Mouse (Mus musculus): ENCODE measurements around the gene Slc2a13.

Slc2a13 gene

DNA sequence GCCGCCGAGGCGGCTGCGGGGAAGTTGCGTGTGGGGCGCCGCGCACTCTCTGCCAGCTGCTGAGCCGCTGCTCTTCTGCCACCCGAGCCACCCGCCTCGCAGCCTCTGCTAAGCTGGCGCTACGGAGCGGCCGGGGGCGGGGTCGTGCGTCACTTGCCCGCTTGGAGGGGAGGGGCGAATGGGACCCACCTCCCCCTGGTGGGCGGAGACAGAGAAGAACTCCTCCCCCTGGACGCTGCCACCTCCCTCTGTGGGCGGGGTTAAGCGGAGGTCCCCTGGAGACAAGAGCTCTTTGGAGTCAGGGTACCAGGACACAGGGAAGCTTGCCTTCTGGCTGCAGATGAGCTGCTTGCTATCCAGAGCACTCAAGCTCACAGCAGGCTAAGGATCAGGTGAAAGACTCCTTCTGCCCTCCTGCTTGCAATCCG, at the start of gene Slc2a13:
Gene Slc2a13, minus strand, starts transcription at position 151 of the 428 bp plus-strand sequence.
- DNase-seq: peak; percentile 90 to 95

GRCm38 (mm10) chr15:91616016-91616415, 43.0 kb upstream of the Slc2a13 start:
- no peak for DNase-seq

DNA sequence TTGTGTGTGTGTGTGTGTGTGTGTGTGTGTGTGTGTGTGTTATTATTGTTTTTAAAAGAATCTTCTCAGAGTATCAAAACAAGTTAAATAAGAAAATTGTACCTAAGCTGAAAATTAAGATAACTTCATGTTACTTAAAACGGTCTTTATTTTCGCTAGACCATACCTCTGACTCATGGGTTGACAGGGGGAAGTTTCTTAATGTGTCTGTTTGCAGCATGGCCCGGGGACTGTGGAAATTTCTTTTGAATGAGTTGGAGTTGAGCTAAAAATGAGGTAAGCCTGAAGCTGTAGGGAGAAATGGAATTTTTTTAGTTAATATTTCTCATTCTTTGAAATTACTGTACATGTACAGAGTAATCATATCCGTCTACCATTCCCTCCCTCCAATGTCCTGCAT, 42.5 kb upstream of the Slc2a13 start:
- DNase-seq: no peak

DNA sequence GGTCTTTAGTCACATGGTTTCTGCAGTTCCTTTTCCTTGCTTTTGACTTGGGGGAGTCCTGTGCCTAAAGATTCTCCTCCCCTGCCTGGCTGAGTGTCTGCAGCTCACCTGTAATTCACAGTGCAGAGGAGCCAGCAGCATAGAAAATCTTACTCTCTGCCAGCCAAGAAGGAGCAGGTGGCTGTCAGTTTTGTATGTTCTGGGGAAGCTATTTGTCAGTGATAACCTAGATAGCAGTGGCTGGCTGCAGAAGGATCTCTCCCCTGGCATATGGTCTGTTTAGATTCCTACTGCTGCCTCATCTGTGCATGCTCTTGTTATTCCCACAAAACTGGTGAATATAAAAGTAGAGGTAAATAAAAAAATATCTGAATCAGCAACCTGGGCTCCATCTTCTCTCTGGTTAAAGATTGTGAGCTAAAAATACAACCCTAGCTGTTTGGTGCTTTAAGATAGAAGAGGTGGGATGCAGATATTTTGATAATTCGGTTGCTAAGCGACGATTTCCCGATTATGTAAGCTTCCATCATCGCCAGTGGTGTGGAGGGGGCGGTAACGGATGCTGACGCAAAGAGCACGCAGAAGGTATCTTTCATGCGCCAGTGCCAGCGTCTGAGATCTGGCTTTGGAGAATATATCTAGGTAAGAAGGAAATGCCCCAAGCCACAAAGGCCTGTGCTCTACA, 41.1 kb upstream of the Slc2a13 start:
- peak; percentile 76 to 81 for DNase-seq

- DNase-seq: peak; percentile 71 to 86
Observed at GRCm38 (mm10) chr15:91609713-91610112, 36.7 kb upstream of the Slc2a13 start.

DNA sequence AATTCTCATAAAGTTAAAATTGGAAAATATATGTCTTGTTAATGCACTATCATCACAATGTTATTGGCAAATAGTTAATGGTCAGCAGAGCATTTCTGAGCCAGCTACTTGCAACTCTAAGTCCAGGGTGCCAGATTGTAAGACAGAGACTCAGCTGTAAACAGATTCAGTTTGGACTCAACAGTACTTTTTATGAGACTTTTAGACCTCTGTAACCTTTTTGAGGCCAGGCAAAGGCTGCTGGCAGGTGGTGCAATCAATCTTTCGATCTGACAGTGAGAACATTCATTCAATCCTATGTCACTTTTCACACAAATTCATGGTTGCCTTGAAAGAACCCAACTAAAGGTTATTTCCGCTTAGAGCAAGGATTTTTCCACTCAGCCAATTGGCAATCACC, 35.8 kb upstream of the Slc2a13 start:
- no peak for DNase-seq

DNA sequence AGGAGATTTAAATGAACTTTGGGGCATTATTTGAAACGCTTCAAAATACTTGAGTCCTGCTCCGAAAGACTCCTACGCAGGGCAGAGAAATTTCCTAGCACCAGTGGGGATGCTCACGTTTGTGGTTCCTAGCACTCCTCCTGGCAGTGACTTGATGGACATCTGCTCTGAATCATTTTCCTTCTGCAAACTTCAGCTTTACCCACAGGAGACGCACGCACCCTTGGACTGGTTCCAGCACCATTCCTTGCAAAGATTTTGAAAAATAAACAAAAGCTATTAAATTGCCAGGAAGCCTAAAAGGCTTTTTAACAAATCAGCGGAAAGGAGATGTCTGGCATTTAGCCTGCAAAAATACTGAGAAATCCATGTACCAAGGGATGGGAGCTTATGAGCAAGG, 28.1 kb upstream of the Slc2a13 start:
- peak in 1 of 2 experiments; percentile 7 for DNase-seq

- DNase-seq: no peak
Observed at GRCm38 (mm10) chr15:91597290-91597689, 24.2 kb upstream of the Slc2a13 start.

GRCm38 (mm10) chr15:91574492-91574891, 1.4 kb upstream of the Slc2a13 start:
- peak; percentile 86 to 94 for DNase-seq

GRCm38 (mm10) chr15:91572421-91573069, 516 bp downstream of the Slc2a13 start:
- peak; percentile 70 to 75 for DNase-seq

DNA sequence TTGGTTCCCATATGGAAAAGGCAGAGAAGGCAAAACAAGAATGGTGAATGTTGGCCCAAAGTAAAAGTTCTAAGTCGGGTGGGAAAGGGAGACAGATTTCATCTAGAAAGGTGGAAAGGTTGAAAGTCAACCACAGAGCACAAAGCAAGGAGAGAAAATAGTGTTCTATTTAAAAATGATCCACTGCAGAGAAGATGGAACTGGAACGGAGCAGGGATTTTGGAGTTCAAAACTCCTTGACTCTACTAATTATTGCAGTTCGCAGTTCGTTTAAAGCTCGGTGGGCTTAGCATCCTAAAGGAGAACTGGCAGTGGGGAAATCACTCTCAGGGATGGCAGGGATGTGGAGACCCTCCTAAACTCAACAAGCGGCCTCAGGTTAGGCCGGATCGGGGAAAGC, 1.1 kb downstream of the Slc2a13 start:
- no peak for DNase-seq

- DNase-seq: no peak
Observed at GRCm38 (mm10) chr15:91566784-91567183, 6.3 kb downstream of the Slc2a13 start.

DNA sequence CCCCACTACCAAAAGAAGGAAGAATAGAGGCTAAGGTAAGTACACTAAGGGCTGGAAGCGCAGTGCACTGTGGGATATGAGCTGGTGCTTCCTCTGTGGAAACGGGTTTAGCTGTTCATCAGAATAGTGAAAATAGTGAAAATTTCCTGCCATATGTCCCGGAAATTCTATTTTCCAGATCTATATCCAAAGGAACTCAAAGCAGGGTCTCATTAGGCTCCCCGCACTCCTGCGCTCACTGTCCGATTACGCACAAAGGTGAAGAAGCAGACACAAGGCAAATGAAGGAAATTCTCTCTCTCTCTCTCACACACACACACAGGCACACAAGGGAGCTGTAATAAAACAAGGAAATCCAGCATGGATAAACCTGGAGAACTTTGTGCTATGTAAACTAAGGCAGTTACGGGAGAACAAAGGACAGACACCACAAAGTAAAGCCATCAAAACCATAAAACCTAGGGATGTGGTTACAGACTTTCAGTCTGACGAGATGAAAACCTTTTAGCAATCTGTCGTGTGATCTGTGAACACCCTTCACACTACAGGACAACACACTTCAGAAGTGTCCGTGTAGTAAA, 7.9 kb downstream of the Slc2a13 start:
- DNase-seq: no peak

- no peak for DNase-seq
Observed at GRCm38 (mm10) chr15:91561728-91562127, 11.3 kb downstream of the Slc2a13 start.

DNA sequence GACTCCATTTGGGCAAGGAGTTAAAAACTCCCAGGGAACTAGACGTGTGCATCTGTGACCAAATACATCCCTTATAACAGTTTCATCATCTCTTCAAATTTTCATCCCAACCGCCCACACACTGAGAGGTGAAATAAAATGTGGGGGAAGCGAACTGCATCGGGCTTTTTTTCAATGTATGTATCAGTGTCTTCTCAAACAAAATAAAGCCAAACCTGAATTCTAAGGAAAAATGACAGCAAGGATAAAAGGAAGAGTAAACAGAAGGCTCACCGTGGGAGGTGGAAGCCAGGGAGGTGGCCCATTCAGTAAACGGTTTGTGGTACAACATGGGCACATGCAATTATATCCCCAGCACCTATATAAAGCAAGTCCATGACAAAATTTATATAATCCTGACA, 17.7 kb downstream of the Slc2a13 start:
- peak; percentile 48 to 66 for DNase-seq

DNA sequence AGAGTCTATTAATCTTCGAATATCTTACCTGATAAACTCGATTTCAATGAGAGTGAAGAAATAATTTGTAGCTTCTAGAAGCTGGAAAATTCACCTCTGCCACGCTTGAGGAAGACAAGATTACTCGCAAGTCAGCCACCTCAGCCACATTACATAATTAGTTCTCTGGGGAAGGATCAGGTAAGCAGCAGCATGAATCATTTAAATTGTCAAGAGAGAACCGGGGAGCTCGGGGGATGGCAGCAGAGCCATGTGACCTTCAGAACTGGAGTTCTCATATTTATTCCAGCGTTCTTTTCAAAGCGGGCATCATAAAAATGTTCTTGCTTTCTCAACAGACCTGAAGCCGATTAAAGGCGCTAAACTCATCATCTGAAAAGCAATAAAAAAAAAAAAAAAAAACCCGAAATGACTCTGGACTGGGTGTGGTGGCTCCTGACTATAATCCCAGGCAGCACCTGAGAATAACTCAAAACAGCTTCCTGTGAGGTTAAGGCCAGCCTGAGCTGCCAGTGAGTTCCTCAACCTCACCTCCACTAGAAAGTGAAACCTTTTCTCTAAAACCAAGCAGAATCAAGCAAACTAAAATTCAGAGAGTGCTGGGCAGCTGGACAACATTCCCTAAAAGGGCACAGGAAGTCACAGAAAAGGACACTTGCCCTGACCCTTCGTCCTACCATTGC, 24.3 kb downstream of the Slc2a13 start:
- DNase-seq: no peak

DNA sequence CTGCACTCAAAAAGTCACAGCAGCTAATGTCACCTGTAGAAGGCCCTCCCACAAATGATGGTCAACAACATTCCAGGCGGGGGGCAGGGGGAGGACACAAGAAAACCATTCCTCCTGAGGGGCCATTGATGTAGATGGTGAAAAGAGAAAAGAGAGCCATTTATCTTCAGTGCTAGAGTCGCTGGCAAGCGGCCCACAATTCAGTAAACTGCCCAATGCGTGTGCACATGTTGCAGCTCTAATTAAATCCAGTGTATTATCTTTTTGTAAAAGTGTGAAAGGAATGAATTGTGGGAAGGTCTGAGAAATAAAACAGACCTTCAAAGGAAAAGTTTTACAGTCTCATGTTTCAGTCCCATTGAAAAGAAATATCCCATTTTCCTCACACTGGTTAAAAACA, 28.5 kb downstream of the Slc2a13 start:
- no peak for DNase-seq

DNA sequence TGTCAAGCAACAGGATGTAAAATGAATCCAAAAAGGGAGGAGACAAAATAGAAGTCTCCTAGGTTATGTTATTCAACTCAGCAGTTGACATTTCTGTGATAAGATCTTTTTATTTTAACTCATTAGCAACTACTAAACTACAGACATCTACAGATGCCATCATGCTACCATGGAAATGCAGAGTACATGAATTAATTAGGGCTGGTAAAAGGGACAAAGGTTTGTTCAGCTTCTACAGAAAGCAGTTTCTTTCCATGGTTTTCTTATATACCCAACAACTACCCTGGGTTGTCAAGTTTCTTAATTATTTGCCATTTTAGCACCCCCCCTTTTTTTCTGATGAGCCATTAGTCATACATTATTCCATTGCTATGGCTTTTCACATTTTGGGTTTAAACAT, 34.6 kb downstream of the Slc2a13 start:
- DNase-seq: no peak

GRCm38 (mm10) chr15:91526876-91527275, 46.2 kb downstream of the Slc2a13 start:
- DNase-seq: peak; percentile 31 to 61

DNA sequence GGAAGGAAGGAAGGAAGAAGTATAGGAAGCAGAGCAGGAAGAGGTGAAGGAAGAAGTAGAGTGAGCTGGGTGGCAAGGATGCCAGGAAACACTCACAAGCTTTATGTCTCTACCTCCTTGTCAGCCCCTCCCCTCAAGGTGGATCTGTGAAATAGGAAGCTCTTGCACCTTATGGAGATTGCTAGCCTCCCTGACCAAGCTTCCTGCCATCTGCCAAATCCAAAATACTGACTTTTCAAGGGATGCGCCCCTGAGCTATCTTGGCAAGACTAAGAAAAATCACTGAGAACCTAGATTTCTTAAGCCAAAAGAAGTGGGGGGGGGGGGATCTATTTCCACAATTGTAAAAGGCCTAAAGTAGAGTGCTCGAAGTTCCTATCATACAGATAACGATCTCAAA, 46.9 kb downstream of the Slc2a13 start:
- DNase-seq: no peak

DNA sequence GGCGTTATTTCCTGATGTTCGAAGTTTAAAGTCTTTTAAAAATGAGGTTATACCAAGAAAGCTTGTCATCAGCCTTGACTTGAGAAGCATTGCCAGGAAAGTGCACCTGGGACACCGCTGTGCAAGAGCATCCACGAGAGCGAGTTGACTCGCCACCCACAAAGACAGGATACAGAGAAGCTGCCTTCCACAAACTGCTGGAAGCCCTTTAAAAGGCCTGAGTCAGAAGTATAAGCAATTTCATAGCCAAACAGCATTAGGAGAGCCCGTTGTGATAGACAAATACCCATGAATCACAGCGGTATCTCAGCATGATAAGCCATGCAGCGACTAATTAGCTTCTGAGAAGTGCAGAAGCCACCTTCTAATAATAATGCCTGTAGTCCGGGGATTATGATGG, 48.6 kb downstream of the Slc2a13 start:
- peak in 1 of 2 experiments; percentile 12 for DNase-seq

- no peak for DNase-seq
Observed at GRCm38 (mm10) chr15:91503291-91503690, 69.8 kb downstream of the Slc2a13 start.

- no peak for DNase-seq
Observed at GRCm38 (mm10) chr15:91502661-91503060, 70.4 kb downstream of the Slc2a13 start.

- DNase-seq: no peak
Observed at GRCm38 (mm10) chr15:91502235-91502634, 70.8 kb downstream of the Slc2a13 start.

Measured in cerebellum, postnatal 25 days (tissue).